Mouse (Mus musculus) G1E (cell line): ENCODE results near the gene Cubn.

Experiments
- CTCF ChIP-seq: IDR thresholded peaks from 2 replicates; pipeline ENCODE4 v1.5.1; 2012; ENCODE audit warnings: low read depth, low read length, inconsistent platforms, mixed read lengths
- GATA1 ChIP-seq: IDR thresholded peaks from 2 replicates; pipeline ENCODE4 v1.6.1; 2012; ENCODE audit warnings: borderline replicate concordance, low read length, inconsistent platforms, mixed read lengths
- GATA2 ChIP-seq: IDR thresholded peaks from 2 replicates; pipeline ENCODE4 v1.6.1; 2012; ENCODE audit warnings: low read depth, low read length, inconsistent platforms, borderline replicate concordance
- POLR2AphosphoS5 ChIP-seq: IDR thresholded peaks from 2 replicates; pipeline ENCODE4 v1.6.1; 2012; ENCODE audit warnings: low read depth, low read length, inconsistent platforms; ENCODE audit not compliant: insufficient replicate concordance
- TAL1 ChIP-seq: conservative IDR thresholded peaks from 2 replicates; pipeline ENCODE4 v1.6.1; 2012; ENCODE audit warnings: low read depth, low read length, inconsistent platforms, mixed read lengths

DNA sequence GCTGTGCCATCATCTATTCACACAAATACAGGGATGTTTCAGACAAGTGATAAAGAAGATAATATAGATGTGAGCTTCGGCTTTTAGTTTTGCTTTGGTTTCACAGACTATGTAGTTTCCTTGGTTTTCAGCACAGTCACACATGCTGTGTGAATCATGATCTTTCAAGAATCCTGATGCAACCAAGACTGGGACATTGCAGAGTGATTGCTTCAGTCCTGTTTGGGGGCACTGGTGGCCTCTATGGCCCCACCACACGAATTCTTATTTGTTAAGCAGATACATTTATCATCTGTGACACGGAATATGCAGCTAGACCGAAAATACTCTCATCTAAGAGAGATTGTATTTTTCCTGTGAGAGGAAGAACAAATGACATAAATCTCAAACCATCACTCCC is 156.2 kb downstream of the Cubn start:
- TF ChIP-seq GATA2 (no peak), TAL1 (no peak), CTCF (no peak), GATA1 (no peak), POLR2AphosphoS5 (no peak)
